Mouse (Mus musculus): ENCODE results near the gene Map3k5.

DNA sequence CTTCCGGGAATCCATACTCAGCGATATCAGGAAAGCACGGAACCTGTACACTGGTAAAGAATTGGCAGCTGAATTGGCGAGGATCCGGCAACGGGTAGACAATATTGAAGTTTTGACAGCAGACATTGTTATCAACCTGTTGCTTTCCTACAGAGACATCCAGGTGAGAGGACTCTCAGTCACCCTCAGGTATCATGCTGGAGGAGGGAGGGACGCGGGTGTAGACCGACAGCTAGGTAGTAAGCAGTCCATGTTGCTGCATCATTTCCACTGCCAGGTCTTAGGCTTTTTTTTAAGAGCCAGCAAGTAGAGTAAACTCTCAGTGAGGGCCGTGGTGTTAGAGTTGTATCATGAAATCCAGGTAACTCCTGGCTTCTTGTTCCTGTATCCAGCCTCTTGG lies 90.6 kb downstream of the Map3k5 start:
- no peak for TF ChIP-seq POLR2A (IDR thresholded peaks at IDR 0.05; ENCODE audit: control insufficient read depth in 1 of 2, insufficient read depth in 1 of 2, low read depth in 1 of 2, low read length in 2 of 2, poor library complexity in 1 of 2)
- TF ChIP-seq POLR2AphosphoS5 (IDR thresholded peaks at IDR 0.05; ENCODE audit: borderline replicate concordance, low read depth, low read length), result no peak
- TF ChIP-seq ZKSCAN1 (IDR thresholded peaks at IDR 0.05; ENCODE audit: low read depth, low read length), result no peak
- no peak for TF ChIP-seq ZNF384 (IDR thresholded peaks at IDR 0.05; ENCODE audit: low read depth, low read length)
- TF ChIP-seq CTCF (IDR thresholded peaks at IDR 0.05 in 2 of 3, conservative IDR thresholded peaks at IDR 0.05 in 1 of 3; ENCODE audit: control insufficient read depth in 1 of 3, insufficient read depth in 1 of 3, low read depth in 2 of 3, low read length in 3 of 3, poor library complexity in 1 of 3, severe bottlenecking in 1 of 3), result no peak
- no peak for TF ChIP-seq RCOR1 (IDR thresholded peaks at IDR 0.05; ENCODE audit: low read depth, low read length)
- no peak for TF ChIP-seq NELFE (IDR thresholded peaks at IDR 0.05; ENCODE audit: low read depth, low read length)
- TF ChIP-seq RAD21 (IDR thresholded peaks at IDR 0.05; ENCODE audit: low read depth, low read length), result no peak
- TF ChIP-seq ZMIZ1 (IDR thresholded peaks at IDR 0.05; ENCODE audit: low read depth, low read length), result no peak
- TF ChIP-seq USF1 (IDR thresholded peaks at IDR 0.05; ENCODE audit: low read depth, low read length), result no peak
- TF ChIP-seq NRF1 (IDR thresholded peaks at IDR 0.05; ENCODE audit: insufficient read depth, low read depth, low read length, poor library complexity, severe bottlenecking), result no peak
- no peak for TF ChIP-seq BHLHE40 (IDR thresholded peaks at IDR 0.05; ENCODE audit: borderline replicate concordance, low read depth, low read length)
